Mouse (Mus musculus): ENCODE measurements around the gene Muc2. TPM values are rescaled to one million over a fixed set of nuclear protein-coding genes. Genes with fewer than 3 reads are reported as not detected.

Muc2 gene
- polyA plus RNA-seq (2012; rRNA removed; ENCODE audit: low replicate concordance), result 0.40 and 0.54 TPM in 2 replicates

GRCm38 (mm10) chr7:141690040-141690439, at the start of gene Muc2:
Muc2 (plus strand) TSS chr7:141690340.

GRCm38 (mm10) chr7:141788677-141789452, 98.7 kb downstream of the Muc2 start, which contains the start of gene Muc5ac:
Muc5ac (plus strand) TSS chr7:141788972.

Other genes starting within 250 kb of the Muc2 start
- 13.3 and 19.4 TPM in 2 replicates for gene Pidd1, start 246.3 kb upstream of the Muc2 start, polyA plus RNA-seq (2012; rRNA removed; ENCODE audit: low replicate concordance)
- 451 and 651 TPM in 2 replicates for gene Rplp2, start 243.0 kb upstream of the Muc2 start, polyA plus RNA-seq (2012; rRNA removed; ENCODE audit: low replicate concordance)
- gene Pnpla2, start 235.1 kb upstream of the Muc2 start, polyA plus RNA-seq (2012; rRNA removed; ENCODE audit: low replicate concordance), result 2,420 and 2,700 TPM in 2 replicates
- gene Cracr2b, start 229.2 kb upstream of the Muc2 start, polyA plus RNA-seq (2012; rRNA removed; ENCODE audit: low replicate concordance), result 66.3 and 119 TPM in 2 replicates
- gene Cd151, start 222.9 kb upstream of the Muc2 start, polyA plus RNA-seq (2012; rRNA removed; ENCODE audit: low replicate concordance), result 588 and 591 TPM in 2 replicates
- 48.6 and 51.6 TPM in 2 replicates for gene Polr2l, start 215.2 kb upstream of the Muc2 start, polyA plus RNA-seq (2012; rRNA removed; ENCODE audit: low replicate concordance)
- 166 and 173 TPM in 2 replicates for gene Tspan4, start 215.1 kb upstream of the Muc2 start, polyA plus RNA-seq (2012; rRNA removed; ENCODE audit: low replicate concordance)
- gene Chid1, start 150.5 kb upstream of the Muc2 start, polyA plus RNA-seq (2012; rRNA removed; ENCODE audit: low replicate concordance), result 30.1 and 37.1 TPM in 2 replicates
- 56.9 and 63.6 TPM in 2 replicates for gene Ap2a2, start 128.2 kb upstream of the Muc2 start, polyA plus RNA-seq (2012; rRNA removed; ENCODE audit: low replicate concordance)
- 0.01 TPM in 1 of 2 replicates, not detected in the other for gene Muc6, start 35.0 kb upstream of the Muc2 start, polyA plus RNA-seq (2012; rRNA removed; ENCODE audit: low replicate concordance)
- 0.03 and 0.05 TPM in 2 replicates for gene Muc5ac, start 98.6 kb downstream of the Muc2 start, polyA plus RNA-seq (2012; rRNA removed; ENCODE audit: low replicate concordance)
- 0.01 TPM in 1 of 2 replicates, not detected in the other for gene Muc5b, start 148.7 kb downstream of the Muc2 start, polyA plus RNA-seq (2012; rRNA removed; ENCODE audit: low replicate concordance)
- gene Tollip, start 228.2 kb downstream of the Muc2 start, polyA plus RNA-seq (2012; rRNA removed; ENCODE audit: low replicate concordance), result 59.3 and 85.8 TPM in 2 replicates